Mouse (Mus musculus) midbrain, embryonic 12.5 days (tissue): ENCODE data around the gene Pxdc1. TPM values are rescaled to one million over a fixed set of nuclear protein-coding genes. Genes with fewer than 3 reads are reported as not detected.

Experiments
- ATAC-seq: fragments of 200-750 bp; cut with Nextera tagmentation; 2 replicates; pipeline ENCODE4 v1.8.0; 2017; ENCODE audit warnings: low read depth, moderate TSS enrichment, moderate library complexity; ENCODE audit not compliant: low FRiP score
- H3K27ac ChIP-seq: fragments of 300-500 bp; sonication (generic); replicated peaks from 2 replicates; pipeline ENCODE4 v1.5.1; 2016; ENCODE audit warnings: mild to moderate bottlenecking
- H3K27me3 ChIP-seq: fragments of 300-500 bp; sonication (generic); 2 replicates; pipeline ENCODE4 v1.6.1; 2016; ENCODE audit warnings: mild to moderate bottlenecking
- H3K36me3 ChIP-seq: fragments of 300-500 bp; sonication (generic); 2 replicates; pipeline ENCODE4 v1.6.1; 2016
- H3K4me1 ChIP-seq: fragments of 300-500 bp; sonication (generic); 2 replicates; pipeline ENCODE4 v1.6.1; 2016
- H3K4me2 ChIP-seq: fragments of 300-500 bp; sonication (generic); replicated peaks from 2 replicates; pipeline ENCODE4 v1.6.1; 2016; ENCODE audit warnings: mild to moderate bottlenecking, moderate library complexity
- H3K4me3 ChIP-seq: fragments of 300-500 bp; sonication (generic); 2 replicates; pipeline ENCODE4 v1.5.1; 2016; ENCODE audit warnings: mild to moderate bottlenecking
- H3K9ac ChIP-seq: fragments of 300-500 bp; sonication (generic); replicated peaks from 2 replicates; pipeline ENCODE4 v1.6.1; 2016; ENCODE audit warnings: mild to moderate bottlenecking, moderate library complexity
- H3K9me3 ChIP-seq: fragments of 300-500 bp; sonication (generic); 2 replicates; pipeline ENCODE4 v1.6.1; 2016; ENCODE audit warnings: mild to moderate bottlenecking
- WGBS: fragments of 180-500 bp; shearing (Covaris S2); methylation state at CpG from one replicate; pipeline ENCODE4 v1.1.7; 2016; 5-methylcytosine and 5-hydroxymethylcytosine counted together
- polyA plus RNA-seq: library from polyadenylated mRNA; unstranded; fragments of >200 nt; fragmentation: Nextera tagmentation; extraction: Ambion mirVana; gene quantifications from 2 replicates; pipeline ENCODE4 v1.2.1, GENCODE M21; 2016

Gene Pxdc1
- polyA plus RNA-seq, 1 experiment from 2014 or later, result 6.1 TPM

DNA sequence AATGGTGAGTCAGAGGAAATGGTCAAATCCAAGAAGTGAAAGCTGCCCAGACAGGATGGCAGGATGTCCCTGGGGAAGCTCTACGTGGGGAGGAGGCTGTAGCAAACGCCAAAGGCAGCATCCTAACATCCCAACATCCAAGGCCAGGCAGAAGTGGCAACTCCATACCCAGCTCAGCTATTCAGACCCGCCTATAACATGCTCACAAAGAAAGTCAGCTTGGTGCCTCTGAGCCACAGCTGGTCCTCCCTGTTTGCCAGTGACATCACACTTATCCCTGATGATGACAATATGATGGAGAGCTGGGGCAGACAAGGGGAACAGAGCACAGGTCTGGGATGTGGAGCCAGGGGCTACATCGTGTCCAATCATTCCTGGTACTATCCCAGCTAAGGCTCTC lies 5.5 kb downstream of the Pxdc1 start:
- peaks cover 69% of the 10 kb centered on the region for H3K27me3 ChIP-seq
- no peak overlapping the region for H3K4me3 ChIP-seq
- no peak overlapping the region for H3K27ac ChIP-seq
- WGBS, result 73% methylated on average over 4 of the region's 4 CpGs
- H3K9ac ChIP-seq, result no peak overlapping the region
- no peak for ATAC-seq
- no peak overlapping the region for H3K4me2 ChIP-seq
- H3K36me3 ChIP-seq, result no peaks in the 10 kb centered on the region
- H3K9me3 ChIP-seq, result no peaks in the 10 kb centered on the region
- peaks cover 27% of the 10 kb centered on the region for H3K4me1 ChIP-seq

DNA sequence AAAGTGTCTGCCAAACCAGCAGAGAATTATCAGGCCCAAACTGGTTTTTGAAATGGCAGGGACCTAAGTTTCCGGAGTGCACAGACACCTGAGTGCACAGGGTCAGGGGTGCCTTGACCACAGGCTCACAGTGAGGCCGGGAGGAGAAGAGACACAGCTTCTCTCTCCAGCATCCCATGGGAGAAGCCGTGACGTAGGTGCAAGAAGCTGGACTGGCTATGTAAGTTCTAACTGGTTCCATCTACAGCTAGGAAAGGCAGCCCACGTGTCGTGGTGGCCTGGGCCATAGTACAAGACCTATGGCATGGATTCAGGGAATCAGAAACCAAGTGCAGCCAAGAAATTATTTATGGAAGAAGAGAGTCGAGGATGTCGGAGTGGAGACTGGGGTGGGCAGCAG lies 6.1 kb downstream of the Pxdc1 start:
- H3K4me1 ChIP-seq, result peaks cover 22% of the 10 kb centered on the region
- H3K9ac ChIP-seq, result no peak overlapping the region
- H3K4me2 ChIP-seq, result no peak overlapping the region; the same call in 1 of the 2 replicates
- WGBS, result 87% methylated on average over 8 of the region's 8 CpGs
- no peaks in the 10 kb centered on the region for H3K36me3 ChIP-seq
- no peak overlapping the region for H3K27ac ChIP-seq
- no peak overlapping the region for H3K4me3 ChIP-seq
- no peaks in the 10 kb centered on the region for H3K9me3 ChIP-seq
- H3K27me3 ChIP-seq, result peaks cover 64% of the 10 kb centered on the region
- no peak for ATAC-seq

DNA sequence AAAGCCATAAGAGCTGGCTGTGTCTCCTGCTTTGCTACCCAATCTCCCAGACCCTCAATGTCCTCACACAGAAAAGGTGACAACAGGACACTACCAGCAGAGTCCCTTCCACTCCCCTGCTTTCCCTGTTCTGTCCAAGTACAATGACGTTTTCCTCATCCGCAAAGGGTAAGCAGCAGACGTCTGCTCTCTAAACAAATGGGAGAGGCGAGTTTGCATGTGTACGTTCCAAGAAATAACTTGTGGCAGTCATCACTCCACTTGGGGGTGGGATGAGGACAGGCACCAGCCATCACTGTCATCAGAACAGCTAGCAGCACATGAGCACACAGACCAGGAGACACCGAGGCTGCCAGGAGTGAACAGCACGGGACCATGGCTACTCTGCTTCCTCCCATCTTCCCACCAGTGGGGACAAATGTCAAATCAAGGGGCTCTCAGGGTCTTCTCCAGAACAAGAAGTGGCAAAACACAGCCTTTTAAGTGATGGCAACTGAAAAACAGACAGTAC lies 7.0 kb downstream of the Pxdc1 start:
- Histone ChIP-seq H3K27me3 (peaks cover 55% of the 10 kb centered on the region), H3K4me2 (no peak overlapping the region), H3K36me3 (no peaks in the 10 kb centered on the region), H3K9me3 (no peaks in the 10 kb centered on the region), H3K9ac (no peak overlapping the region), H3K4me1 (peaks cover 13% of the 10 kb centered on the region), H3K4me3 (no peak overlapping the region), H3K27ac (no peak overlapping the region)
- WGBS, result 84% methylated on average over 7 of the region's 7 CpGs
- ATAC-seq, result no peak

GRCm38 (mm10) chr13:34645519-34645918 lies 7.8 kb downstream of the Pxdc1 start:
- peaks cover 47% of the 10 kb centered on the region for H3K27me3 ChIP-seq
- no peak overlapping the region for H3K4me2 ChIP-seq
- no peak overlapping the region for H3K4me3 ChIP-seq
- no peak for ATAC-seq
- H3K36me3 ChIP-seq, result no peaks in the 10 kb centered on the region
- H3K9me3 ChIP-seq, result no peaks in the 10 kb centered on the region
- WGBS, result 86% methylated on average over 5 of the region's 5 CpGs
- no peak overlapping the region for H3K9ac ChIP-seq
- H3K27ac ChIP-seq, result no peak overlapping the region
- H3K4me1 ChIP-seq, result 0 out of 2 replicates have a peak, but pooled peaks cover 7% of the 10 kb centered on the region

GRCm38 (mm10) chr13:34644401-34644800 lies 8.9 kb downstream of the Pxdc1 start:
- WGBS, result 85% methylated on average over 14 of the region's 14 CpGs
- no peak overlapping the region for H3K9ac ChIP-seq
- no peaks in the 10 kb centered on the region for H3K36me3 ChIP-seq
- no peak overlapping the region for H3K4me2 ChIP-seq
- H3K27ac ChIP-seq, result no peak overlapping the region
- ATAC-seq, result no peak
- H3K9me3 ChIP-seq, result no peaks in the 10 kb centered on the region
- H3K27me3 ChIP-seq, result peaks cover 36% of the 10 kb centered on the region
- H3K4me3 ChIP-seq, result no peak overlapping the region
- 0 out of 2 replicates have a peak, but pooled peaks cover 7% of the 10 kb centered on the region for H3K4me1 ChIP-seq

GRCm38 (mm10) chr13:34643926-34644325 lies 9.4 kb downstream of the Pxdc1 start:
- 83% methylated on average over 4 of the region's 4 CpGs for whole genome bisulfite sequencing
- Histone ChIP-seq H3K9ac (no peak overlapping the region), H3K27me3 (peaks cover 31% of the 10 kb centered on the region), H3K4me3 (no peak overlapping the region), H3K4me2 (no peak overlapping the region), H3K27ac (no peak overlapping the region), H3K36me3 (no peaks in the 10 kb centered on the region), H3K4me1 (0 out of 2 replicates have a peak, but pooled peaks cover 7% of the 10 kb centered on the region), H3K9me3 (no peaks in the 10 kb centered on the region)
- no peak for ATAC-seq

DNA sequence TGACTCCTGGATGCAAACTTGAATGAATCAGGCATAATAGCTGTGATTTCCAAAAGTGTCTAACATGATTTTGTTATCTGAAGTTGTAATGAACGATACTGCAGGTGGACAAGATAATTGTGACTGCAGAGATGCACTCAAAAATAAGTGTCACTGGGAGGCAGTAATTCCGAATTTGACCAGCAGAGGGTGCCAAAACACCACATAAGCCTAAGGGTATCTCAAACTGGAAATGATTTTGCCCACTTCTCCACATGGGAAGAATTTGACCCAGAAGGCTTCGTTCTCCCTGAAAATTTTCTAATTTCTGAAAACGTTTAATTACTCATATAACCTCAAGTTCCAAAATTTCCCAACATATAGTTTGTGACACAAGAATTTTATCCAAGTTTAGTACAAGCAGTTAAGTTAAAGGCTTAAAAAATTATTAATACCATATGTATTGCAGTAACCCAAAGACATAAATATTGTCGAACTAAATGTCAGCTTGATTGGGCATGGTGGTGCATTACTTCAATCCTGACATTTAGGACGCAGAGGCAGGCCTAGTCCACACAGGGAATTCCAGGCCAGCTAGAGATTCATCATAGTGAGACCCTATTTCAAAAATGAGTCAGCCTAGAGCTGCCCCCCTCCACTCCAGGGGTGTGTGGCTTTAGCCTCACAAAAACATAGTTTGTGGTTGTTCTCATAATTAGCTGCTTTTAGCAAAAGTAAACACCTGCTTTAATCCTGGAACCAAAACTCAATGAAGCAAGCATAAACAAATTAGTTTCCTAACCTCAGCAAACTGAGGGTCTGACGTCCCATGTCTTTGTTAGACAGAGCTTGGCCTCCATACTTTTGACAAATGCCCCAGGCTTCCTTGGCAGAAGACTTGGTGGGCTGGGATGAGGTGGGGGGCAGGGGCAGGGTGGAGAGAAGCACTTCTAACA lies 10.1 kb downstream of the Pxdc1 start:
- no peak for ATAC-seq
- Histone ChIP-seq H3K4me3 (no peak overlapping the region), H3K4me2 (no peak overlapping the region), H3K9ac (no peak overlapping the region), H3K4me1 (0 out of 2 replicates have a peak, but pooled peaks cover 7% of the 10 kb centered on the region), H3K36me3 (no peaks in the 10 kb centered on the region), H3K9me3 (no peaks in the 10 kb centered on the region), H3K27ac (no peak overlapping the region), H3K27me3 (peaks cover 24% of the 10 kb centered on the region)
- 31% methylated on average over 7 of the region's 7 CpGs for WGBS

DNA sequence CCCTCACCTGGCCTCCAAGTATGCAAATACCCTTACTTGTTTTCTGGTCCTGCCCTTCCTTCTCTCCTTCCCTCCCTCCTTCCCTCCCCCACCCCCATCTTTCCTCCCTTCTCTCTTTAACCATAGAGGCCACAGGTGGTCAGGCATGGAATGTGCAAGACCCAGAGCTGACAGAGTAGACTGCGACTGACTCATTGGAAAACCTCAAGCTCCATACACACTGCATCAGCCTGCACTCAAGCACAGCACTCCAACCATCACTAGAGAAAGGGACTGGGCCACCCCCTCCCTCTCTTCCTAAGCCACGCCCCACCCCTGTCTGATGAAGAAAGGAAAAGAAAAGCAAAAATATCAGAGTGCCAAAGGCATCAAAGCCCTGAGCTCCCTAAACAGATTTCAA lies 12.2 kb downstream of the Pxdc1 start:
- no peaks in the 10 kb centered on the region for H3K36me3 ChIP-seq
- no peak overlapping the region for H3K27ac ChIP-seq
- H3K27me3 ChIP-seq, result peaks cover 6% of the 10 kb centered on the region; the same call in 1 of the 2 replicates
- no peak for ATAC-seq
- 63% methylated on average over 2 of the region's 2 CpGs for WGBS
- no peak overlapping the region for H3K4me2 ChIP-seq
- 0 out of 2 replicates have a peak, but pooled peaks cover 4% of the 10 kb centered on the region for H3K4me1 ChIP-seq
- H3K9me3 ChIP-seq, result no peaks in the 10 kb centered on the region
- no peak overlapping the region for H3K9ac ChIP-seq
- no peak overlapping the region for H3K4me3 ChIP-seq

GRCm38 (mm10) chr13:34635978-34636377 lies 17.3 kb downstream of the Pxdc1 start:
- H3K27me3 ChIP-seq, result no peaks in the 10 kb centered on the region
- no peaks in the 10 kb centered on the region for H3K36me3 ChIP-seq
- H3K4me2 ChIP-seq, result no peak overlapping the region
- no peaks in the 10 kb centered on the region for H3K9me3 ChIP-seq
- ATAC-seq, result peak; percentile 47; the same call in 1 of the 2 replicates
- WGBS, result 66% methylated on average over 5 of the region's 5 CpGs
- no peak overlapping the region for H3K27ac ChIP-seq
- no peak overlapping the region for H3K9ac ChIP-seq
- no peaks in the 10 kb centered on the region for H3K4me1 ChIP-seq
- H3K4me3 ChIP-seq, result no peak overlapping the region

- no peak overlapping the region for H3K4me3 ChIP-seq
- H3K4me1 ChIP-seq, result no peaks in the 10 kb centered on the region
- no peaks in the 10 kb centered on the region for H3K9me3 ChIP-seq
- no peak for ATAC-seq
- H3K4me2 ChIP-seq, result no peak overlapping the region
- no peaks in the 10 kb centered on the region for H3K27me3 ChIP-seq
- 96% methylated on average over 8 of the region's 8 CpGs for WGBS
- H3K27ac ChIP-seq, result no peak overlapping the region
- H3K36me3 ChIP-seq, result no peaks in the 10 kb centered on the region
- H3K9ac ChIP-seq, result no peak overlapping the region
Measured at GRCm38 (mm10) chr13:34630319-34630718, 23.0 kb downstream of the Pxdc1 start.

DNA sequence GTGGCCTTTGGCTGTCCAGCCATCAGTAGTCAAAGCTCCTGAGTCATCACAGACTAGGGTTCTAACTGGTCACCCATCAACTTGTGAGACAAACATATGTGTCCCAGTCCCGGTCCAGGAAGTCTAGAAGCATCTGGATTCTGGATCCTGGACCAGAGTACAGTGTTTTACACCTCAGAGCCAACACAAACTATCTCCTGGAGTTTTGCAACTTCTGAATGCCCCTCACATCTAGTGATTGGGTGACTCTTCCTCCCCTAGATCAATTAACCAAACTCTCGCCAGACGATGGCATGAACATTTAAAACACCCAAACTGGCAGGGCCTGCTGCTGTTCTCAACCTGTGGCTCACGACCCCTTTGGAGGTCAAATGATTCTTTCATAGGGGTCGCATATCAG lies 23.5 kb downstream of the Pxdc1 start:
- Histone ChIP-seq H3K4me3 (no peak overlapping the region), H3K9me3 (no peaks in the 10 kb centered on the region), H3K36me3 (no peaks in the 10 kb centered on the region), H3K9ac (no peak overlapping the region), H3K27me3 (no peaks in the 10 kb centered on the region), H3K4me2 (no peak overlapping the region), H3K27ac (no peak overlapping the region), H3K4me1 (no peaks in the 10 kb centered on the region)
- ATAC-seq, result no peak
- 89% methylated on average over 5 of the region's 5 CpGs for WGBS

- Histone ChIP-seq H3K4me2 (no peak overlapping the region), H3K4me1 (no peaks in the 10 kb centered on the region), H3K9me3 (no peaks in the 10 kb centered on the region), H3K27ac (no peak overlapping the region), H3K27me3 (no peaks in the 10 kb centered on the region), H3K4me3 (no peak overlapping the region), H3K9ac (no peak overlapping the region), H3K36me3 (no peaks in the 10 kb centered on the region)
- no peak for ATAC-seq
- WGBS, result 37% methylated on average over 3 of the region's 3 CpGs
Measured at GRCm38 (mm10) chr13:34627446-34627845, 25.8 kb downstream of the Pxdc1 start.
